Mouse (Mus musculus): Measurements from ENCODE around the gene Sowahc. TPM values are rescaled to one million over a fixed set of nuclear protein-coding genes. Genes with fewer than 3 reads are reported as not detected.

The Sowahc gene
- polyA plus RNA-seq, 1 experiment, result 4.8 TPM

GRCm38 (mm10) chr10:59200011-59200410 is 21.7 kb upstream of the Sowahc start:
- Histone ChIP-seq H3K36me3 (ENCODE audit: control insufficient read depth, insufficient read depth, low read length, poor library complexity, severe bottlenecking) (no peaks in the 10 kb centered on the region), H3K4me1 (ENCODE audit: control insufficient read depth, insufficient read depth, low read length) (peaks cover 2% of the 10 kb centered on the region), H3K9ac (ENCODE audit: low read depth, poor library complexity, severe bottlenecking) (no peak overlapping the region), H3K27ac (ENCODE audit: insufficient read depth, low read length) (no peak overlapping the region), H3K27me3 (ENCODE audit: control insufficient read depth, insufficient read depth, low read length, poor library complexity, severe bottlenecking) (no peaks in the 10 kb centered on the region), H3K4me3 (ENCODE audit: low read depth, low read length) (no peak overlapping the region), H3K9me3 (replicated peaks; ENCODE audit: control insufficient read depth, insufficient read depth, low read length, poor library complexity, severe bottlenecking) (no peaks in the 10 kb centered on the region)
- TF ChIP-seq CTCF (IDR thresholded peaks at IDR 0.05; ENCODE audit: low read depth, low read length) (no peak), POLR2A (IDR thresholded peaks at IDR 0.05; ENCODE audit: insufficient read depth, low read length) (no peak), EP300 (IDR thresholded peaks at IDR 0.05; ENCODE audit: insufficient read depth, low read depth, low read length) (no peak)

DNA sequence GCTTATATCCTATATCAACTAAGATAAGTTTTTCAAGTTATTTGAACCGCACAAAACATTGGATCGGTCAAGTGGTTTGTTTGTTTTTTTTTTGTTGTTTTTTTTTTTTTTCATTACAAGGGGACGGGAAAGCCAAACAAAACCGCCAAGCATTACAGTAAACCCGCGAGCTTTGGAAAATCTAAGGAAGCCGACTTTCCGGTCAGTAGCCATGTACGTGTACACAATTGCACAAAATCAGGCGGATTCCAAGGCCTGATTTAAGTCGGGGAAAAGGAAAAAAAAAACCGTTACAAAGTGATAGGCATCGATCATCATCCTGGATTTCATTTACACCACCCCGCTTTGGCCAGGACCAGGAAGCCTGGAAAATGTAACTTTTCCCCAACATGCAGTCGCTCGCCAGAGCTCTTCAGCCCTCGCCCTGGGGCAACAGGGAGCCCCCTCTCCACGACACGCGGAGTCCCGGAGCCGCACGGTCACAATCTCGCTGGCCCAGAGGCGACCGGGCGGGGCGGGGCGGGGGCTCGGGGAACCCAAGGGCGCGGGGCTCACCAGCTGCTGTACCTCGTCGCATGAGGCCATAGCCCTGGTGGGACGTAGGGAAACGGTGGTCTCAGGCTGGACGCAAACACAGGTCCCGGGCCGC is 805 bp upstream of the Sowahc start:
- H3K9ac ChIP-seq (ENCODE audit: low read depth, poor library complexity, severe bottlenecking), result peak overlapping the region; percentile 79
- H3K27me3 ChIP-seq (ENCODE audit: control insufficient read depth, insufficient read depth, low read length, poor library complexity, severe bottlenecking), result 0 out of 2 replicates have a peak, but pooled peaks cover 3% of the 10 kb centered on the region
- H3K4me3 ChIP-seq (ENCODE audit: low read depth, low read length), result peak overlapping the region; percentile 69
- TF ChIP-seq EP300 (IDR thresholded peaks at IDR 0.05; ENCODE audit: insufficient read depth, low read depth, low read length) (no peak), CTCF (IDR thresholded peaks at IDR 0.05; ENCODE audit: low read depth, low read length) (no peak), POLR2A (IDR thresholded peaks at IDR 0.05; ENCODE audit: insufficient read depth, low read length) (no peak)
- H3K36me3 ChIP-seq (ENCODE audit: control insufficient read depth, insufficient read depth, low read length, poor library complexity, severe bottlenecking), result no peaks in the 10 kb centered on the region
- H3K9me3 ChIP-seq (replicated peaks; ENCODE audit: control insufficient read depth, insufficient read depth, low read length, poor library complexity, severe bottlenecking), result no peaks in the 10 kb centered on the region
- no peak overlapping the region for H3K27ac ChIP-seq (ENCODE audit: insufficient read depth, low read length)
- no peaks in the 10 kb centered on the region for H3K4me1 ChIP-seq (ENCODE audit: control insufficient read depth, insufficient read depth, low read length)

- no peak for TF ChIP-seq POLR2A (IDR thresholded peaks at IDR 0.05; ENCODE audit: insufficient read depth, low read length)
- TF ChIP-seq CTCF (IDR thresholded peaks at IDR 0.05; ENCODE audit: low read depth, low read length), result no peak
- TF ChIP-seq EP300 (IDR thresholded peaks at IDR 0.05; ENCODE audit: insufficient read depth, low read depth, low read length), result no peak
- Histone ChIP-seq H3K27ac (ENCODE audit: insufficient read depth, low read length) (no peak overlapping the region), H3K4me3 (ENCODE audit: low read depth, low read length) (peak overlapping the region; percentile 69), H3K9me3 (replicated peaks; ENCODE audit: control insufficient read depth, insufficient read depth, low read length, poor library complexity, severe bottlenecking) (no peaks in the 10 kb centered on the region), H3K36me3 (ENCODE audit: control insufficient read depth, insufficient read depth, low read length, poor library complexity, severe bottlenecking) (no peaks in the 10 kb centered on the region), H3K4me1 (ENCODE audit: control insufficient read depth, insufficient read depth, low read length) (no peaks in the 10 kb centered on the region), H3K9ac (ENCODE audit: low read depth, poor library complexity, severe bottlenecking) (peak overlapping the region; percentile 79), H3K27me3 (ENCODE audit: control insufficient read depth, insufficient read depth, low read length, poor library complexity, severe bottlenecking) (0 out of 2 replicates have a peak, but pooled peaks cover 3% of the 10 kb centered on the region)
Observed at GRCm38 (mm10) chr10:59222271-59223101, 733 bp downstream of the Sowahc start.

- H3K4me1 ChIP-seq (ENCODE audit: control insufficient read depth, insufficient read depth, low read length), result no peaks in the 10 kb centered on the region
- no peak overlapping the region for H3K9ac ChIP-seq (ENCODE audit: low read depth, poor library complexity, severe bottlenecking)
- H3K9me3 ChIP-seq (replicated peaks; ENCODE audit: control insufficient read depth, insufficient read depth, low read length, poor library complexity, severe bottlenecking), result no peaks in the 10 kb centered on the region
- no peak overlapping the region for H3K27ac ChIP-seq (ENCODE audit: insufficient read depth, low read length)
- H3K36me3 ChIP-seq (ENCODE audit: control insufficient read depth, insufficient read depth, low read length, poor library complexity, severe bottlenecking), result no peaks in the 10 kb centered on the region
- H3K4me3 ChIP-seq (ENCODE audit: low read depth, low read length), result no peak overlapping the region
- H3K27me3 ChIP-seq (ENCODE audit: control insufficient read depth, insufficient read depth, low read length, poor library complexity, severe bottlenecking), result 0 out of 2 replicates have a peak, but pooled peaks cover 3% of the 10 kb centered on the region
- TF ChIP-seq CTCF (IDR thresholded peaks at IDR 0.05; ENCODE audit: low read depth, low read length) (no peak), EP300 (IDR thresholded peaks at IDR 0.05; ENCODE audit: insufficient read depth, low read depth, low read length) (no peak), POLR2A (IDR thresholded peaks at IDR 0.05; ENCODE audit: insufficient read depth, low read length) (no peak)
Observed at GRCm38 (mm10) chr10:59223301-59223700, 1.5 kb downstream of the Sowahc start.

- Histone ChIP-seq H3K4me3 (ENCODE audit: low read depth, low read length) (no peak overlapping the region), H3K27ac (ENCODE audit: insufficient read depth, low read length) (no peak overlapping the region), H3K27me3 (ENCODE audit: control insufficient read depth, insufficient read depth, low read length, poor library complexity, severe bottlenecking) (0 out of 2 replicates have a peak, but pooled peaks cover 3% of the 10 kb centered on the region), H3K36me3 (ENCODE audit: control insufficient read depth, insufficient read depth, low read length, poor library complexity, severe bottlenecking) (no peaks in the 10 kb centered on the region), H3K9me3 (replicated peaks; ENCODE audit: control insufficient read depth, insufficient read depth, low read length, poor library complexity, severe bottlenecking) (no peaks in the 10 kb centered on the region), H3K4me1 (ENCODE audit: control insufficient read depth, insufficient read depth, low read length) (no peaks in the 10 kb centered on the region), H3K9ac (ENCODE audit: low read depth, poor library complexity, severe bottlenecking) (no peak overlapping the region)
- TF ChIP-seq CTCF (IDR thresholded peaks at IDR 0.05; ENCODE audit: low read depth, low read length) (no peak), POLR2A (IDR thresholded peaks at IDR 0.05; ENCODE audit: insufficient read depth, low read length) (no peak)
Observed at GRCm38 (mm10) chr10:59223890-59224289, 2.1 kb downstream of the Sowahc start.

- no peaks in the 10 kb centered on the region for H3K9me3 ChIP-seq (replicated peaks; ENCODE audit: control insufficient read depth, insufficient read depth, low read length, poor library complexity, severe bottlenecking)
- TF ChIP-seq CTCF (IDR thresholded peaks at IDR 0.05; ENCODE audit: low read depth, low read length), result no peak
- TF ChIP-seq EP300 (IDR thresholded peaks at IDR 0.05; ENCODE audit: insufficient read depth, low read depth, low read length), result no peak
- TF ChIP-seq POLR2A (IDR thresholded peaks at IDR 0.05; ENCODE audit: insufficient read depth, low read length), result no peak
- H3K36me3 ChIP-seq (ENCODE audit: control insufficient read depth, insufficient read depth, low read length, poor library complexity, severe bottlenecking), result no peaks in the 10 kb centered on the region
- H3K9ac ChIP-seq (ENCODE audit: low read depth, poor library complexity, severe bottlenecking), result no peak overlapping the region
- no peak overlapping the region for H3K4me3 ChIP-seq (ENCODE audit: low read depth, low read length)
- 0 out of 2 replicates have a peak, but pooled peaks cover 3% of the 10 kb centered on the region for H3K27me3 ChIP-seq (ENCODE audit: control insufficient read depth, insufficient read depth, low read length, poor library complexity, severe bottlenecking)
- H3K27ac ChIP-seq (ENCODE audit: insufficient read depth, low read length), result no peak overlapping the region
- no peaks in the 10 kb centered on the region for H3K4me1 ChIP-seq (ENCODE audit: control insufficient read depth, insufficient read depth, low read length)
Observed at GRCm38 (mm10) chr10:59225137-59225536, 3.4 kb downstream of the Sowahc start.

Measured in ES-Bruce4 (cell line).